Mouse (Mus musculus): ENCODE measurements around the gene Cst6.
"Not testable (repeated sequence)": the region's sequence is repeated elsewhere in the genome, so short reads cannot be mapped to it uniquely, and the experiment has no call there.

Cst6 gene

DNA sequence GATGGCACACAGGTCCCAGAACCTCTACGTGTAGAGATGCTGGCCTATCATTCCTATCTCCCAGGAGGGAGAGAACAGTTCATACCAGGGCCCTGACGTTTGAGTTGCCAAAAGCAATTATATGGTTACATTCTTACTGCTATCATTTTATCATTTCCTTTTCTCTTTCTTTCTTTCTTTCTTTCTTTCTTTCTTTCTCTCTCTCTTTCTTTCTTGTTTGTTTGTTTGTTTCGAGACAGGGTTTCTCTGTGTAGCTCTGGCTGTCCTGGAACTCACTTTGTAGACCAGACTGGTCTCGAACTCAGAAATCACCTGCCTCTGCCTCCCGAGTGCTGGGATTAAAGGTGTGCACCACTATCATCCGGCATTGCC lies at the start of gene Cst6:
Gene Cst6, minus strand, starts transcription at position 73 of the 372 bp plus-strand sequence.
- not testable (repeated sequence) for DNase-seq

DNA sequence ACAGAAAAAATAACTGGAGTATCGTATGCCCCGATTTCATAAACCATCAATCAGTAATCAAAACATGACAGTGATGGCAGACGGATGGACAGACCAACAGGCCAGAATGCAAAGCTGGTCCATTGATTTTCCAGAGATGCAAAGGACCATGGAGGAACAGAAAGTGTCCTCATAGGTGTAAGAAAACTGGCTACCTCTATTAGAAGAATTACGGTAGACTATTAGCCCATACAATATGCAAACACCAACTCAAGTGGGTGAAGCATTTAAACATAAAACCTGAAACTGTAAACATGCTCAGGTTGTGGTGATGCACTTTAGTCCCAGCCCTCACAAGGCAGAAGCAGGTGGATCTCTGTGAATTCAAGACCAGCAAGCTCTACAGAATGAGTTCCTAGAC lies 46.0 kb upstream of the Cst6 start:
- DNase-seq: no peak

DNA sequence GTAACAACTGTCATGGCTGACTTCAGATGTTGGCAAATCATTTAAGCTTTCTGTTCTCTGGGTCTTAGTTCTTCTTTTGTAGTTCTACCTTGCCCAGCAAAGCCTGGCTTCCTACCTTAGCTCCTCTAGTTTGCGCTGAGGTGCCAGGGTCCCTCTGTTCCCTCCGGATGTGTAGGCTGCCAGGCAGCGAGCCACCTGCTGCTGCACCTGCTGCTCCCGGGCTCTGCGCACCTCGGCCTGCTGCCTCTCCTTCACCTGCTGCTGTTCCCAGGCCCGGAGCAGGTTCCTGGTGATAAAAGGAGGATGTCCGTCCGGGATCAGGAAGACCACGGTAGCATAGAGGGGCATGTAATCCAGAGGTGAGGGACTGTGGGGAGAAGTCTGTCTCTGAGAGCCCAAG lies 44.8 kb upstream of the Cst6 start:
- DNase-seq: no peak

DNA sequence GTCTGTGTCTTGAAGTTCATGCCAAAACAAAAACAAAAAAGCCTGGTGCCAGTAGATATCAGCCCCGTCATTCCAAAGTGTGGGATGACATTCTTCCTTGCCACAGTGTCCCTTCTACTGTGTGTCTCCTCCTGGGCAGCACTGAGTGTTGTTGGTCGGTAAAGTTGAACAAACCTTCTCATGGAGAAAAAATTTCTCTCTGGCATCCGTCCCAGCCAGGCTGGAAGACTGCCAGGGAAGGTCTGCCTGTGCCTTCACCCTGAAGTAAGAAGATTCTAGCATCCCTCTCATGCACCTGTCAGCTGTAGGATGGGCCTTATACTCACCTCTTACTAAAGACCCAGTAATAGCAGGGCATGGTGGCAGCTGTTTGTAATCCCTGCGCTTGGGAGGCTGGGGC lies 43.5 kb upstream of the Cst6 start:
- DNase-seq: no peak

DNA sequence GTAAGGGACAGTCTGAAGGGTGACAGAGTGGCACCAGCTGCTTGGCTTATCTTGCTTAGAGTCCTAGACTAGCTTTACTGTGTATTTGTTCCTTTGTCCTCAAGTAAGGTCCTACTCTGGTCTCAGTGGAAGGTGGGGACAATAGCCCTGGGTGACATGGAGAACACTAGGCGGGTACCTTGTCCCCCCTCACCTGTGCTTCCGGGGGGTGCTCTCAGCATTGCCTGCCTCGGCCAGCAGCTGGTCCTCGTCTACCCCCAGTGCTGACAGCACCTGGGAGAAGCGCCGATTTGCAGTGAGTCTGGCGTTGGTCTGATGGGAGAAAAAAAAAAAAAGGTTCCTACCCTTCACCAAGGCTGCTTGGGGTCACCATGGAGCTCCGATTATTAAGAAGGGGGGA lies 41.0 kb upstream of the Cst6 start:
- DNase-seq: peak in 1 of 2 experiments; percentile 38

DNA sequence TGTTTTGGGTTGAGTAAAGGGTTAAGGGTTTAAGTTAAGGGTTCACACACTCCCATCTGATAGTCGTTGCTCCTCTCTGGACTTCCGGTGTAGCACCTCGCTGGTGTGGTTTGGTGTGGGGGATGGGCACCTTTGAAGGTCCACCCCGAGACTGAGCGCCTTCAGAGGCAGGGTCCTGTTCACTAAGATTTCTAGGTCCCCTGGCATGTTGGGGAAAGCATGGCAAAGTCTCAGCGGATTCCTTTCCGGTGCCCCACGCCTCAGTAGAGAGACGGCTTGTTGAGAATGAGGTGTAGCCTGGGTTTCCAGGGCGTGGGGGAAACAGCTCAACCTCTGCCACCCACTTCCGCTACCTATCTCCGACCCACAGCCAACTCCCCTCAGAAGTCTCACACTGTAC lies 40.3 kb upstream of the Cst6 start:
- peak; percentile 69 to 83 for DNase-seq

DNA sequence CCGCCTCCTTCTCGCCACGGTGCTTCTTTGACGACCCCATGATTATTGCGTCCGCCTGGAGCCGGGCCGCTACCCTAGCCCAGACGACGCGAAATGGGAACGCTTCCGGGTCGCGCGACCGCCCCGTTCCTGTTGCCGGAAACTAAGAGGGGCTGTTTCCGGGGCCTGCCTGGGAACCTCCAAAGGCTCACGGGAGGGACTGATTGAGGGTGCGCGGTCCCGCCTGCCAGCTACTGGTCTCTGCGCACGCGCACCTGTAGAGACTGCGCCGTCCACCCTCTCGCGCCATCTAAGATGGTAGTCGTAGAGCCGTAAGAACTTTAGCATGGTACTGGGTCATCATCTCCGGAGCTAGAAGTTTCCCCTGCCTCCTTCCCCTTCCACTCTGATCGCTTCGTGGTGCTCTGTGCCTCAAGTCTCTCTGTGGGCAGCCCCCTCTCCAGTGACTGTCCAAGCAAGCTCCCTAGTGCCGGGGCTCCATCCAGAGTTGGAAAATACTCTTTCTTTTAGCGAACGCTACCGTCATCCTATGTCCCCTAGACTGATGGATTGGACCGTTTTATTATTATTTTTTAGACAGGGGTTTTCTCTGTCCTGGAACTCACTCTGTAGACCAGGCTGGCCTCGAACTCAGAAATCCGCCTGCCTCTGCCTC lies 39.3 kb upstream of the Cst6 start, which contains the start of gene Sart1:
Gene Sart1, minus strand, starts transcription at position 116 of the 655 bp plus-strand sequence.
- DNase-seq: peak; percentile 93 to 94

DNA sequence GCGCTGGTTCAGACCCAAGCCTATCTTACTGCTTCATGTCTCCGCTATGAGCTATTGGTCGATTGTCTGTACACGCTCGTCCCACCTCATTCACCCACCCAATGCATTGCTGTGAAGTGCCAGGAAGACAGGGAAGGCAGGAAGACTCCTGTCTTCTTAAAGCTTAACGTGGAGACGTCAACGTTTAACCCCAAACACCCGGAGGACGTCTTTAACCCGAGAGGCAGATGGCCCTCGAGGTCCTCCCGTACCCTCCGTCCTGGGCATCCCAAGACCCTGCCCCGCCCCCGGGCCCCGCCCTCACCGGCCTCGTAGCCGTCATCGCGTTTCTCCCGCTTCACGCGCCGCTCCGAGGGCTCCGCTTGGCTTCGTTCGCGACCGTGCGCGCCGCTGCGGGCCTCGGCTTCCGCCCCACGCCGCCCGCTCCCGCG lies 38.7 kb upstream of the Cst6 start:
- DNase-seq: no peak

DNA sequence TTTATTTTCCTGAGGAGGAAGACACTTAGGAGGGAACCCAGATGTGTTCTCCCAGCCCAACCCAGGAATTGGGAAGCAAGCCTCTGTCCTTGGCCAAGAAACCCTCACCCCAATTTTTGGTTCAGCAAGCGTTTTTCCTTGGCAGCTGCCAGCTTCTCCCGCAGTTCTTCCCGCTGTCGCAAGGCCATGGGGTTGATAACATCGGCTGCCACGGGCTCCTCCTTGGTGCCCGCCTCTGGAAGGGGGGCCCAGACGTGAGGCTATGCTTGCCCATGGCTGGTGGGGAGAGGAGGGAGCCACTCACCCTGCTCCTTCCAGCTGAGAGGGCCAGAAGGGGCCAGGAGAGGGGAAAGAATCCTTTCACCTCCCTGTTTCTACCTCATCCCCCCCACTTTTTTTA lies 35.3 kb upstream of the Cst6 start:
- no peak for DNase-seq

DNA sequence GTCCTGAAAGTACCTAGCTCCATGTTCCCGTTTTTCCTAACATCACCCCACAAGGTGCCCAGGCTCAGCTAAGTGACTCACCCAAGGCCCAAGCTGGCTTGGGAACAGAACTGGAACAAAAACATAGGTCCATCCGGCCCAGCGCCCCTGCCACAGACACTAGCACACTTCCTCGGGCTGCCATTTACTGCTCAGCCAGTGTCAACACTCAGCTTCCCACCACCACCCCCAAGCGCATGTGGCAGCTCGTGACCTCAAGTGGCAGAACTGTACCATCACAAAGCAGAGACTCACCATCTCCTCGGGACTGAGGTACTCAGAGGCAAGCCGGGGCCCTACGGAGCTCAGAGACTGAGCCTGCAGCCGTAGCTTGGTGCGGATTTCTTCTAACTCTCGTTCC lies 34.0 kb upstream of the Cst6 start:
- no peak for DNase-seq

DNA sequence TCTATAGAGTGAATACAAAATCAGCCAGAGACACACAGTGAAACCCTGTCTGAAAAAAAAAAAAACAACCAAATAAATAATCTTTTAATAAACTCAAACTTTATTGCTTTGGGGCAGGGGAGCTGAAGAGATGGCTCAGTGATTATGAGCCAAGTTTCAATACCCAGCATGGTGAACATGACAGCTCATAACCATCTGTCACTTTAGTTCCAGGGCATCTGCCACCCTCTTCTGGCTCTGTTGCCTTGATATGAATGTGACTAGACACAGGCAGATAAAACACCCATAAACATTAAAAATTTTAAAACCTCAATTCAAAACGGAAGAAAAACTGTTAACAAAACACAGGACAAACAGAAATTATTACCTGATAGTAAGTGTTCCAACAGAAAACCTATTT lies 28.1 kb upstream of the Cst6 start:
- DNase-seq: no peak

DNA sequence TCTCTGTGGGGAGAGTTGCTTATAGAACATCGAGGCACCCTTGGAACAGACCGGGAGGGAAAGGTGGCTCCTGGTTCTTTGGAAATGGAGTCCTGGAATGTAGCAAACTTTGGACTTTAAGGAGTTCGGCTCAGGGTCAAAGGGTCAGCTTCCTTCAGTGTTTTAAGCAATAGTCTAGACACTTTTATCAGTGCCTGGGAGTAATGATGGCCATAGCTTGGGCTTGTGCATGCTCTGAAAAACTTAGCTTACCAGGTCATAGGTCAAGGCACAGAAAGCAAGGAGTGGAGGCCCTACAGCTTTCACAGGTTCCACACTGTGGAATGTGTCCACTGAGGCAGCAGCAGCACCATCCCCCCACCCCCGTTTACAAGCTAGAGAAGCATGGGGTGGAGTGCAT lies 25.4 kb upstream of the Cst6 start:
- DNase-seq: no peak

DNA sequence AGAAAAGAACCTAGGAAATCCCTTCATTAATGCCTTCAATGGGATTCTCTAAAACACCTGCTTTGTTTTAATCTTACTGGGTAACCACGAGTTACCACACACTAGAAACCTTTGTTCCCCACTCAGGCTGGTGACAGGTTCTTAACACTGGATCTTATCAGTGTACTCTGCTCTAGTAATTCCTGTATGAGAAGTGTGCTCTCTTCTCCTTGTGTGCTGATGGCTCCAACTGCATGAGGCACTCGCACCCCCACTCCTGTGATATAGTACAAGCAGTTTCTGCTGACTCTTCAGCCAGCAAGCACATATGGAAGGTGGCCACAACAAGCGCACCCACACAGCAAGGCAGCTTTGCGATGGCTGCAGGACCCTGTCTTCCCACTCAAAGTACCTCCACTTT lies 24.8 kb upstream of the Cst6 start:
- no peak for DNase-seq

DNA sequence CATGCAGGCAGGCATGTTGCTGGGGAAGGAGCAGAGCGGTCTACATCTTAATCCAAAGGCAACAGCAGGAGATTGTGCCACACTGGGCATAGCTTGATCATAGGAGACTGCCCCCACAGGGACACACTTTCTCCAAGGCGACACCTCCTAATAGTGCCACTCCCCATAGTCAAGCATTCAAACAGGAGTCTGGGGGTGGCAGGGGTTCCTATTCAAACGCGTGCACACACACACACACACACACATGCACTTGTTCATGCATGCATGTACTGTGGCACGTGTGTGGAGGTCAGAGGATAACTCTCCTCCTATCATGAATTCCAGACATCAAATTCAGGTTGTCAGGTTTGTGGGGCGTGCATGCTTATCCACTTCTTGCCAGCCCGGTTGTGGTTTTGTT lies 23.4 kb upstream of the Cst6 start:
- no peak for DNase-seq

DNA sequence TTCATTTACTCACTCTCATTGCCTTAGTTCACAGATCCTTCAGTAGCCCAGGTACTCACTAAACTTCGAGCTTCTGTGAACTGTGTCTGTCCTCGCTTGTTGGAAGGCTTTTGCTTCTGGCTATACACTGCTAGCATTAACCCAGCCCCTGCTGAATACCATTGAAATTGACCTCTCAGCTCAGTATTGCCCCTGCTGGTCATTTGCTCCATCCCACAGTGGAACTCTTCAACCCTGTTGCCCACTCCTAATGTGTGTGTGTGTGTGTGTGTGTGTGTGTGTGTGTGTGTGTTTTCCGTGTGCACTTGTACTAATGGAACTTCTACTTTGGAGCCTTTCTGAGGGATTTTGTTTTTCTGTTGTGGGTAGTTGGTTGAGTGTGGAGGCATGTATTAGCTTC lies 21.6 kb upstream of the Cst6 start:
- no peak for DNase-seq

DNA sequence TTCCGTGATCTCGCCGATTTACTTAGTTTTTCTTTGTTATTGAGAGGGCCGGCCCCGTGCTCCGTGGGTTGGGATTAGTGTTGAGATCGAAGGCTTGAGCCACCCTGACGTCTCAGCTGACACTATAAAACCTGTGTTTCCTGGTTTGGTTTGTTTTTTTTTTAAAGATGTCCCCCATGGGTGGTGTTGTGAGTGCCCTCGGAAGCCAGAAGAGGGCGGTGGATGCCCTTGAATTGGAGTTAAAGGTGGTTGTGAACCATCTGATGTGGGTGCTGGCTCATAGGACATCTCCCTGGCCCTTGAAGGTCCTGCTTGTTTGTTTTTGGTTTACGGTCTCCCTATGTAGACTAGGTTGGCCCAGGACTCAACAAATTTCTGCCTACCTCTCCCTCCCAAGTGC lies 18.1 kb upstream of the Cst6 start:
- DNase-seq: no peak

DNA sequence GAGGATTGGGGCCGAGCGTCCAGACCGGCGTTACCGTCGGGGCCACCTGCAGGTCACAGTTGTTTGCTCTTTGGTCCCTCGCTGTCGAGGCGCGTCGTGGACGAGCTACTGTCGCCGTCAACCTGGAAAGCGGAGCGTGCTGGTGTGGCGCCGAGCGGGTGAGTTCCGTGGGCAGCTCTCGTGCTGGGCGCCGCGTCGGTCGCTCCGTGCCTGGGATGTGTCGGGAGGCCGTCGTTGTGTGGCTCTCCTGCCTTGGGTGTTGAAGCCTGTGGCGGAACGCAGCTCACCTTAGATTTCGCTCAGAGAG lies 17.6 kb upstream of the Cst6 start, which contains the start of gene Banf1:
Gene Banf1, minus strand, starts transcription at position 116 of the 307 bp plus-strand sequence.
- no peak for DNase-seq

DNA sequence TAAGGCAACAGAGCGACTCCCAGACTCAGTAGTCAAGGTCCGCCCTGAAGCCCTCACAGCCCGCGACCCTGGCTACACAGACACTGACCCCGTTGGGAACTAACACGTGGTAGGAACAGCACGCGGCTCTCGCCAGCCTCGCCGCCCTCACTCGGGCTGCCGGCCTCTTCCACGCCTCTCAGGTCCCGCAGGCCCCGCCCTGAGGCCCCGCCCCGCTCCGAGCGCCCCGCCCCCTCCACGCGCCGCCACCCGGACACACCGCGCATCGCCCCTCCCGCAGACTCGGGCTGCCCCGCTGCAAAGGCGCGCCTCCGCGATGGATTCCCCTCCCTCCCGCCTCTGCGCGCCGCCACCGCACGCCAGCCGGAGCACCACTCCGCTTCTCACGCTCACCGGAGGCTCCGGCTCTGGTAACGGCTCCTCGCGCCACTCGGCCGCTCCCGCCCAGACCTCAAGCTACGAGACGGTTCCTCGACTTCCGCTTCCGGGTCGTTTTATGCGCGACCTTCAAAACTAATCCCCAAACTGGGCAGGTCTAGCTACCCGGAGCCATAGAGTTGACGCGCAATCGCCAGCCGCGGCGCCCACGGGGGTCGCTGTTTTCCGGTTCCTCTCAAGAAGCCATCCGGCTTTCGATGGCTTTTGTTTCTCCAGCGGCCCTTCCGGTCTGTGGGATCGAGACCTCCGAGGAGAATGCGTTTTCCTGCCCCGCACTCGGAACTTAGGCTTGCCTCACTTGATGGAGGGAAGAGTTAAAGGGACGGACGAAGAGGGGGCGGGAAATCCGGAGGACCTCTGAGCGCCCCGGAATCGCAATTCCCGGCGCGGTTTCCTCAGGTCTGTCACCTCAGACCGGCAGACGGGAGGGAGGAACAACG lies 17.0 kb upstream of the Cst6 start, which contains the start of gene Eif1ad:
Gene Eif1ad, plus strand, starts transcription at position 567 of the 878 bp plus-strand sequence.
- DNase-seq: peak; percentile 83 to 88

DNA sequence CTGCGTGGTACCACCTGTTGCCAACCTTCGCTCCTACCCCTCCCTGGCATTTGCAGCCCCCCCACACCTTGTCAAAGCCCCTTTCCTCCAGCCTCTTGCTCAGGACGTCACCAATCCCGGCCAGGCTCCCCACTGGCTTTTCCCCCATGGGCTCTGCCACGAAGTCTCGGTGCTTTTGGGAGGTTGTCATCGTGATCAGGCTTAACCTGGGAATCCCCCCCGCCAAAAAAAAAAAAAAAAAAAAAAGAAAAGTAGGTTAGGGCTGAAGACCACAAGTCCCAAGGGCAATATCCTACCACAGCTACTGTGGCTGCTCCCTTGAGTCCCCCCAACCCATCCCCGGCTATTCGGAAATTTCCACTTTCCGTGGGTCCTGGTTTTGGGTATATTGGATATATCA lies 16.4 kb upstream of the Cst6 start:
- no peak for DNase-seq

DNA sequence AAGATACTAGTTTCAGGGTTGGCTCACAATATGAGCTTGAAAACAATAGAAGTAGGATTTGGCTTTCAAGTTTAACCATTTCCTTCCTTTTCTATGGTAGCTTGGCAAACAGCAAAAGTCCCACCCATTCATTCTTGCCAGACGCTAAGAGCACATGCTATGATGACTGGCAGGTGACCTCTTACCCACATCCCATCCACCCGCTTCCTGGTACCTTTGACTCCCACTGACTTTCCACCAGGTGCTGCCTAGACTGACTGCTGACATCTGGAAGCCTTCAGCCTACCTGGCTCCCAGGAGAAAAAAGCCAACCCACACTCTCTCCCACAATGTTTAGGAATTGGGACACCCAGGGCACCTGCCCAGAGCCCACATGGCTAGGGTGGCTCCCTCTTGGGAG lies 14.8 kb upstream of the Cst6 start:
- DNase-seq: no peak

DNA sequence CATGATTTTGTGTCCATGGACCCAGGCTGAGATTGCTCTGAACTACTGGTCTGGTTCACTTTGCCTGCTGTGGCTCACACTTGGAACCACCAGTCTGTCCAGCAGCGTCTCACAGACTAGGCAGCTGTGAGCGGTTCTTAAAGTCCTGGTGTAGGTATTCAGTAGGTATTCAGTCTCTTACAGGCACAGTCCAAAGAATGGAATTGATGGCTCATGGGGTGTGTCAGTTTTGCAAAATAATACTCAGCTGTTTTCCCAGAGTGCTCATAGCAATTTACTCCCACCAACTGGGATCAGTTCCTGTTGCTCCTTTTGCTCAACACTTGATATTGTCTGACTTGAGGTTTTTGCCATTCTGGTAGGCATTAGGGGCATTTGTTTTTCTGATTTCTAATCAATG lies 12.8 kb upstream of the Cst6 start:
- no peak for DNase-seq

DNA sequence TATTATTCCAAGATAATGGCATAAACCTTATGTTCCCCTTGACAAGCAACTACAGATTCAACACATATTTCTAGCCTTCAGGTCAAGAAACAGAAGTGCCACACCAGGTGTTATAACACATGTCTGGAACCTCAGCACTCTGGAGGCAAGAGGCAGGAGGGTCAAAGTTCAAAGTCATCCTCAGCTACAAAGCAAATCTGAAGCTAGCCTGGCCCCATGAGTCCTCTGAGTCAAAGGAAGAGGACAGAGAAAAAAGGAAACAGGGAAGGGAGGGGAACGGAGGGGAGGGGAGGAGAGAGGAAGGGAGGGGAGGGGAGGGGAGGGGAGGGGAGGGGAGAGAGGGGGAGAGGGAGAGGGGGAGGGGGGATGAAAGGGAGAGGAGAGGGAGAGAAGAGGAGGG lies 6.7 kb upstream of the Cst6 start:
- no peak for DNase-seq

DNA sequence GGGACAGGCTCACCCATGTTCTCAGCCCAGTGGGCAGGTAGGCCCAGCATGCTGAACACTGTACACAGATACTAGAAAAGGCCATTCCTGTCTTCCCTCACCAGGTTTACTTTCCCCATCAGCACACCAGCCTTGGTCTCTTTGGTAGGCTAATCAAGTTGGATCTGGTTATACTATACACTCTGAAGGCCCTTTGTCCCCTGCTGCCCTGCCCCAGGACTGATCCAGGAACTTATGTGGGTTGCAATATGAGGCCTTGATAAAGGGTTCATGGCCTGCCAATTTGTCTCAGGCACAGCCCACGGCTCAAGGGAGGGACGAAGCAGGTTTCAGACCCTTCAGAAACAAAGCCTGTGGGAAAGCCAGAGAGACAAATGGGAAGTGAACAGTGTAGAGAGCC lies 4.2 kb upstream of the Cst6 start:
- DNase-seq: no peak

Measured in thymus, adult 18-20 months (tissue).